Mouse (Mus musculus): ENCODE measurements around the gene Hnrnpl. TPM values are rescaled to one million over a fixed set of nuclear protein-coding genes. Genes with fewer than 3 reads are reported as not detected.
A peak's percentile ranks its signal among the peaks of the same experiment; 100 is the strongest.

Gene Hnrnpl
- polyA plus RNA-seq, 2 experiments, result 83.1 to 138 TPM

DNA sequence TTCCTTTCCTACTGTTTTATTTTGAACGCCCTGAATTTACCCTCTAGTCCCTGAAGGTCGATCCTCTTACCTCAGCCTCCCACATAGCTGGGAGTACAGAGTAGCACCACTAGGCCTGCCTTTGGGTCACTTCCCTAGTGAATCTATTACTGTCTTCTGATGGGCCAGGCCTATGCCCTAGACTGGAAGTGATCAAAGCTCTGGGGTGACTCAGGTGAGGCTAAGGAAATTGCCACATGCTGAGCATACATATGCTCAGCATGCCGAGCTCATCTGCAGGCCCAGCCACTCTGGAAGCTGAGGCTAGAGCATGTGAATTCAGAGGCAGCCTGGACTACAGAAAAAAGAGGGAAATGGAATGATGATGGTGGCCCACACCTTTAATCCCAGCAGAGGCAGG lies 35.2 kb upstream of the Hnrnpl start:
- no peak for TF ChIP-seq CTCF (IDR thresholded peaks at IDR 0.05; ENCODE audit: low read depth)
- TF ChIP-seq EP300 (IDR thresholded peaks at IDR 0.05; ENCODE audit: low read depth), result no peak
- ATAC-seq (ENCODE audit: insufficient read depth) (no peak), DNase-seq (ENCODE audit: low read depth in 3 of 3, low spot score in 3 of 3) (no peak)
- no peak overlapping the region for H3K4me3 ChIP-seq (ENCODE audit: insufficient read depth in 1 of 2, low read depth in 2 of 2, low read length in 2 of 2)
- no peak overlapping the region for H3K9ac ChIP-seq (replicated peaks)
- no peaks in the 10 kb centered on the region for H3K27me3 ChIP-seq (ENCODE audit: control insufficient read depth, insufficient read depth, low read length)
- H3K4me2 ChIP-seq (ENCODE audit: low read depth), result no peak overlapping the region
- H3K27ac ChIP-seq, result no peak overlapping the region
- no peaks in the 10 kb centered on the region for H3K9me3 ChIP-seq (ENCODE audit: control insufficient read depth, low read length)
- peaks cover 7 to 11% of the 10 kb centered on the region in 2 experiments for H3K4me1 ChIP-seq (replicated peaks; ENCODE audit: control insufficient read depth in 2 of 2, insufficient read depth in 2 of 2, low read length in 1 of 2)
- H3K36me3 ChIP-seq (replicated peaks; ENCODE audit: control insufficient read depth, insufficient read depth, low read depth), result no peaks in the 10 kb centered on the region
- 70% methylated on average over 3 of the region's 3 CpGs for WGBS (ENCODE audit: insufficient replicate concordance)

DNA sequence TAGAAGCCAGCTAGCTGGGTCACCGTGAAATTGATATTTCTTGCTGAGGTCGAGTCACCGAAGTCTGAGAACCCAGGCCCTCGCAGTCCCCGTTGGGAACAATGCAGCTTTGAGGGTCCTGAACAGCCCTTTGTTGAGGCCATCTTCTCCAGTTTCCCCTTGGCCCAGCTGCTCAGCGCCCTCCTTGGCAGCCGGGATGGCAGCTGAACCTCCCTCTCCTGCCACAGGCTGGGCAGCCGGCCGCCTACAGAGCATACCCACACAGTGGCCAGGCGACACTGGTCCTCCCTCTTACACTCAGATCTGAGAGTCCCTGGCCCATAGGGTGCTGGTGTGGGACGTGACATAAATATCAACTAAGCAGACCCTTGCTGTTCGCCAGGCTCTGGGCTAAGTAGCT lies 34.2 kb upstream of the Hnrnpl start:
- no peak overlapping the region for H3K27ac ChIP-seq
- ATAC-seq (ENCODE audit: insufficient read depth) (no peak), DNase-seq (ENCODE audit: low read depth in 3 of 3, low spot score in 3 of 3) (no peak)
- H3K36me3 ChIP-seq (replicated peaks; ENCODE audit: control insufficient read depth, insufficient read depth, low read depth), result no peaks in the 10 kb centered on the region
- H3K9ac ChIP-seq (replicated peaks), result no peak overlapping the region
- H3K9me3 ChIP-seq (ENCODE audit: control insufficient read depth, low read length), result no peaks in the 10 kb centered on the region
- H3K4me3 ChIP-seq (ENCODE audit: insufficient read depth in 1 of 2, low read depth in 2 of 2, low read length in 2 of 2), result no peak overlapping the region
- WGBS (ENCODE audit: insufficient replicate concordance), result 82% methylated on average over 12 of the region's 12 CpGs
- peaks cover 7 to 11% of the 10 kb centered on the region in 2 experiments for H3K4me1 ChIP-seq (replicated peaks; ENCODE audit: control insufficient read depth in 2 of 2, insufficient read depth in 2 of 2, low read length in 1 of 2)
- TF ChIP-seq CTCF (IDR thresholded peaks at IDR 0.05; ENCODE audit: low read depth) (no peak), EP300 (IDR thresholded peaks at IDR 0.05; ENCODE audit: low read depth) (no peak)
- no peaks in the 10 kb centered on the region for H3K27me3 ChIP-seq (ENCODE audit: control insufficient read depth, insufficient read depth, low read length)
- H3K4me2 ChIP-seq (ENCODE audit: low read depth), result no peak overlapping the region

DNA sequence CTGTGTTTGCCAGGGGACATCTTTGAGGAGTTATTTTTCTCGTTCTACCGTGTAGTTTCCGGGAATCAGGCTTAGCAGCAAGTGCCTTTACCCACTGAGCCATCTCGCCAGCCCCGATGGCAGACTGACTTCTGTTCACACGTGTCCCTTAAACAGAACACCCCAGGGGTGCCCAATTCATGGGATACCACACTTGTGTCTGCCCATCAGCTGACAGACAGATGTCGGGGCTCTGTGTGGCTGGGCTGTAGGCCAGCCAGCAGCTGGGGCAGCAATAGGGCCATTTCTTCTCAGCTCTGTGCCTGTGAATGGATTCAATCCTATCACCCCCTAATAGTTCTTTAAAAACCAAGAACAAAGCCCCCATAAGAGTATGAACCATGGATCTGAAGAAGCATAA lies 33.2 kb upstream of the Hnrnpl start:
- Histone ChIP-seq H3K9ac (replicated peaks) (no peak overlapping the region), H3K4me2 (ENCODE audit: low read depth) (no peak overlapping the region), H3K27me3 (ENCODE audit: control insufficient read depth, insufficient read depth, low read length) (no peaks in the 10 kb centered on the region), H3K36me3 (replicated peaks; ENCODE audit: control insufficient read depth, insufficient read depth, low read depth) (no peaks in the 10 kb centered on the region), H3K9me3 (ENCODE audit: control insufficient read depth, low read length) (no peaks in the 10 kb centered on the region), H3K27ac (no peak overlapping the region), H3K4me1 (replicated peaks; ENCODE audit: control insufficient read depth in 2 of 2, insufficient read depth in 2 of 2, low read length in 1 of 2) (peaks cover 4 to 6% of the 10 kb centered on the region in 2 experiments; a peak in 3 of 4 replicates), H3K4me3 (ENCODE audit: insufficient read depth in 1 of 2, low read depth in 2 of 2, low read length in 2 of 2) (no peak overlapping the region)
- DNase-seq (ENCODE audit: low read depth in 3 of 3, low spot score in 3 of 3), result no peak
- WGBS (ENCODE audit: insufficient replicate concordance), result 78% methylated on average over 7 of the region's 7 CpGs
- no peak for ATAC-seq (ENCODE audit: insufficient read depth)
- no peak for TF ChIP-seq CTCF (IDR thresholded peaks at IDR 0.05; ENCODE audit: low read depth)
- TF ChIP-seq EP300 (IDR thresholded peaks at IDR 0.05; ENCODE audit: low read depth), result no peak

DNA sequence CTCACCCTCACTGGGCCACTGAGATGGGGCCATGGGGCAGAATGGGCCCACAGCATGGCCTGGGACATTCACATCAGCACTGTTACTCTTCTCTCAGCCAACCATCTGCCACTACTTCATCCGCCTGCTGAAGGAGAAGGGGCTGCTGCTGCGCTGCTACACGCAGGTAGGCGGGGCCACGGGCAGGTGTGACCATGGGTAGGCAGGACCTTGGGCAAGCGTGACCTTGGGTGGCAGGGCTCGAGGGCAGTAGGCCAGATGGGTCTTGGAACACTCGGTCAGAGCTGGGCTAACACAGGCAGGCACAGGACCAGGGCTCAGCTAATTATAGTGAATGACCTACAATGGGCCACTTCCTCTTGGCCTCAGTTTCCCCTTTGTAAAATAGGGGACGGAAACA lies 29.5 kb upstream of the Hnrnpl start:
- WGBS (ENCODE audit: insufficient replicate concordance), result 79% methylated on average over 9 of the region's 9 CpGs
- ATAC-seq (ENCODE audit: insufficient read depth), result no peak
- TF ChIP-seq EP300 (IDR thresholded peaks at IDR 0.05; ENCODE audit: low read depth), result no peak
- TF ChIP-seq CTCF (IDR thresholded peaks at IDR 0.05; ENCODE audit: low read depth), result no peak
- H3K4me1 ChIP-seq (replicated peaks; ENCODE audit: control insufficient read depth in 2 of 2, insufficient read depth in 2 of 2, low read length in 1 of 2), result peaks cover 2 to 6% of the 10 kb centered on the region in 2 experiments
- H3K9me3 ChIP-seq (ENCODE audit: control insufficient read depth, low read length), result no peaks in the 10 kb centered on the region
- H3K36me3 ChIP-seq (replicated peaks; ENCODE audit: control insufficient read depth, insufficient read depth, low read depth), result no peaks in the 10 kb centered on the region
- no peaks in the 10 kb centered on the region for H3K27me3 ChIP-seq (ENCODE audit: control insufficient read depth, insufficient read depth, low read length)
- no peak overlapping the region for H3K4me3 ChIP-seq (ENCODE audit: insufficient read depth in 1 of 2, low read depth in 2 of 2, low read length in 2 of 2)
- no peak overlapping the region for H3K4me2 ChIP-seq (ENCODE audit: low read depth)
- H3K9ac ChIP-seq (replicated peaks), result no peak overlapping the region
- DNase-seq (ENCODE audit: low read depth in 3 of 3, low spot score in 3 of 3), result no peak
- H3K27ac ChIP-seq, result no peak overlapping the region

DNA sequence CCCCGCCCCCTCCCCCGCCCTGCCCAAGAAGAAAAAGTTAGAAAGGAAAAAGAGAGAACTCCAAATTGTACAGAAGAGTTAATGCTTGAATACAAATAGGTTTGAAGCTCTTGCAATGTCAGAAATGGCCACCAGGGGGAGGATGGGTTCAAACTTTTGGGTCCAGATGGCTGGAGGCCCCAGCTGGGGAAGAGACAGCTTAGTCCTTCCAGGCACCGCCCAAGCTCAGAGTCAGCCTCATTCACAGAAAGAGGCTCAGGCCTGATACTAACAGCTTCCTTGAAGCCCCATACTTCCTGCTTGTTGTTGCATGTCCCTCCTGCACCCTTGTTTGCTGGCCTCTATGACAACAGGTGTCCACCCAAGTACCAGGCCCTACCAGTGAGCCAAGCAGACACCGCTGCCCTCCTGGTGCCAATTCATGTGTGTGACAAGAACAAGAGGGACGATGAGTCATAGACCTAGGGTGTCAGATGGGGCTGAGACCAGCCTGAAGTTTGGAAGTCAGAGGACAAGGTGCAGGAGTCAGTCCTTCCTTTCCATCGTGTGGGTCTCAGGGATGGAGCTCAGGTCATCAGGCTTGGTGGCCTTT lies 28.2 kb upstream of the Hnrnpl start:
- DNase-seq (ENCODE audit: low read depth in 3 of 3, low spot score in 3 of 3) (peak; percentile 74), ATAC-seq (ENCODE audit: insufficient read depth) (peak; percentile 62; the same call in 1 of the 2 replicates)
- Histone ChIP-seq H3K4me2 (ENCODE audit: low read depth) (no peak overlapping the region), H3K4me1 (replicated peaks; ENCODE audit: control insufficient read depth in 2 of 2, insufficient read depth in 2 of 2, low read length in 1 of 2) (peaks cover 2 to 6% of the 10 kb centered on the region in 2 experiments), H3K4me3 (ENCODE audit: insufficient read depth in 1 of 2, low read depth in 2 of 2, low read length in 2 of 2) (no peak overlapping the region), H3K27me3 (ENCODE audit: control insufficient read depth, insufficient read depth, low read length) (no peaks in the 10 kb centered on the region), H3K36me3 (replicated peaks; ENCODE audit: control insufficient read depth, insufficient read depth, low read depth) (no peaks in the 10 kb centered on the region), H3K9ac (replicated peaks) (no peak overlapping the region), H3K27ac (no peak overlapping the region), H3K9me3 (ENCODE audit: control insufficient read depth, low read length) (no peaks in the 10 kb centered on the region)
- 38% methylated on average over 6 of the region's 6 CpGs for WGBS (ENCODE audit: insufficient replicate concordance)
- TF ChIP-seq CTCF (IDR thresholded peaks at IDR 0.05; ENCODE audit: low read depth), result peak; percentile 88
- no peak for TF ChIP-seq EP300 (IDR thresholded peaks at IDR 0.05; ENCODE audit: low read depth)
